Mouse (Mus musculus): Measurements from ENCODE around the gene Acad9.

- no peak for TF ChIP-seq MEF2A (IDR thresholded peaks at IDR 0.05; ENCODE audit: extremely low read depth, insufficient replicate concordance, low read depth, low read length, poor library complexity, severe bottlenecking)
- no peak for TF ChIP-seq TAL1 (IDR thresholded peaks at IDR 0.05; ENCODE audit: low read length)
- no peak for TF ChIP-seq HCFC1 (IDR thresholded peaks at IDR 0.05; ENCODE audit: low read depth, low read length)
- TF ChIP-seq GATA1 (IDR thresholded peaks at IDR 0.05; ENCODE audit: low read depth, low read length), result no peak
- TF ChIP-seq TBP (IDR thresholded peaks at IDR 0.05; ENCODE audit: low read depth, low read length), result no peak
- no peak for TF ChIP-seq CHD2 (IDR thresholded peaks at IDR 0.05; ENCODE audit: low read length)
- no peak for TF ChIP-seq CTCF (IDR thresholded peaks at IDR 0.05 in 2 of 3, conservative IDR thresholded peaks at IDR 0.05 in 1 of 3; ENCODE audit: control insufficient read depth in 1 of 3, insufficient read depth in 1 of 3, low read depth in 2 of 3, low read length in 3 of 3, poor library complexity in 1 of 3, severe bottlenecking in 1 of 3)
- no peak for TF ChIP-seq EP300 (IDR thresholded peaks at IDR 0.05; ENCODE audit: low read depth in 1 of 2, low read length in 2 of 2)
- TF ChIP-seq USF2 (IDR thresholded peaks at IDR 0.05; ENCODE audit: borderline replicate concordance in 1 of 2, insufficient read depth in 1 of 2, low read depth in 1 of 2, low read length in 2 of 2), result no peak
- no peak for TF ChIP-seq MAFK (IDR thresholded peaks at IDR 0.05; ENCODE audit: borderline replicate concordance, low read depth, low read length)
- TF ChIP-seq MAX (IDR thresholded peaks at IDR 0.05; ENCODE audit: low read length), result no peak
- no peak for TF ChIP-seq NELFE (IDR thresholded peaks at IDR 0.05; ENCODE audit: low read depth, low read length)
- no peak for TF ChIP-seq ZMIZ1 (IDR thresholded peaks at IDR 0.05; ENCODE audit: low read depth, low read length)
These were observed 20.7 kb upstream of the Acad9 start for GRCm38 (mm10) chr3:36045086-36045485.
